Mouse (Mus musculus) gastrocnemius, postnatal 14 days (tissue): Measurements from ENCODE around the gene Eva1c. TPM values are rescaled to one million over a fixed set of nuclear protein-coding genes. Genes with fewer than 3 reads are reported as not detected.

ENCODE experiments used
- DNase-seq: peaks from one replicate; pipeline ENCODE4 v3.0.0; 2021; ENCODE audit warnings: mixed read lengths
- intact Hi-C: fragments of 180-260 bp; cut with DNase I; formaldehyde crosslinking; loops from one replicate; pipeline ENCODE4 v1.15.1; 2025; ENCODE audit warnings: low total_unique reads
- total RNA-seq, 2 experiments: library from RNA; stranded (reverse); gene quantifications; 2 replicates each; pipeline ENCODE4 v1.2.3; 2021

Gene Eva1c
- total RNA-seq, 2 experiments from 2014 or later, result 0.27 to 0.43 TPM

- no peak for DNase-seq
- intact Hi-C loops, result no loop called here
Observed at GRCm38 (mm10) chr16:90851621-90852334, 25.3 kb downstream of the Eva1c start.

- intact Hi-C loops, result no loop called here
- no peak for DNase-seq
Observed at GRCm38 (mm10) chr16:90856552-90857200, 30.2 kb downstream of the Eva1c start.

GRCm38 (mm10) chr16:90858206-90858605, 31.7 kb downstream of the Eva1c start:
- intact Hi-C loops, result no loop called here
- DNase-seq, result no peak

GRCm38 (mm10) chr16:90863036-90863435, 36.5 kb downstream of the Eva1c start:
- intact Hi-C loops, result no loop called here
- no peak for DNase-seq

- intact Hi-C loops, result no loop called here
- DNase-seq, result no peak
Observed at GRCm38 (mm10) chr16:90863468-90864046, 37.0 kb downstream of the Eva1c start.

- DNase-seq, result no peak
- intact Hi-C loops, result no loop called here
Observed at GRCm38 (mm10) chr16:90864693-90865092, 38.2 kb downstream of the Eva1c start.

- intact Hi-C loops, result no loop called here
- DNase-seq, result no peak
Observed at GRCm38 (mm10) chr16:90865652-90866051, 39.1 kb downstream of the Eva1c start.

- intact Hi-C loops, result no loop called here
- no peak for DNase-seq
Observed at GRCm38 (mm10) chr16:90868129-90868528, 41.6 kb downstream of the Eva1c start.

- DNase-seq, result no peak
- intact Hi-C loops, result no loop called here
Observed at GRCm38 (mm10) chr16:90869361-90869760, 42.8 kb downstream of the Eva1c start.

GRCm38 (mm10) chr16:90872936-90873335, 46.4 kb downstream of the Eva1c start:
- intact Hi-C loops, result no loop called here

GRCm38 (mm10) chr16:90874536-90874935, 48.0 kb downstream of the Eva1c start:
- no peak for DNase-seq

More at GRCm38 (mm10) chr16:90872936-90873335, 46.4 kb downstream of the Eva1c start:
- DNase-seq, result no peak

GRCm38 (mm10) chr16:90878135-90878860, 51.8 kb downstream of the Eva1c start:
- intact Hi-C loops, result no loop called here
- DNase-seq, result no peak

More at GRCm38 (mm10) chr16:90874536-90874935, 48.0 kb downstream of the Eva1c start:
- intact Hi-C loops, result no loop called here

- intact Hi-C loops, result no loop called here
- DNase-seq, result no peak
Observed at GRCm38 (mm10) chr16:90882501-90882977, 56.0 kb downstream of the Eva1c start.

- intact Hi-C loops, result no loop called here
- DNase-seq, result no peak
Observed at GRCm38 (mm10) chr16:90885351-90885750, 58.8 kb downstream of the Eva1c start.

GRCm38 (mm10) chr16:90885781-90886565, 59.5 kb downstream of the Eva1c start:
- DNase-seq, result no peak
- intact Hi-C loops, result no loop called here

- intact Hi-C loops, result no loop called here
- DNase-seq, result no peak
Observed at GRCm38 (mm10) chr16:90890683-90891082, 64.2 kb downstream of the Eva1c start.

GRCm38 (mm10) chr16:90891601-90892000, 65.1 kb downstream of the Eva1c start:
- intact Hi-C loops, result no loop called here
- DNase-seq, result no peak

GRCm38 (mm10) chr16:90892081-90892480, 65.6 kb downstream of the Eva1c start:
- no peak for DNase-seq

GRCm38 (mm10) chr16:90893019-90893418, 66.5 kb downstream of the Eva1c start:
- no peak for DNase-seq
- intact Hi-C loops, result no loop called here

More at GRCm38 (mm10) chr16:90892081-90892480, 65.6 kb downstream of the Eva1c start:
- intact Hi-C loops, result no loop called here
